Mouse (Mus musculus) embryonic fibroblast, embryonic 13.5 days (primary cell): ENCODE measurements at regions not wholly inside any gene's neighbourhood (a gene's known extent, or its start where the extent isn't known, plus 50 kb on each side); places are given as distances from the start of the nearest gene placed in this dataset.

ENCODE experiments used
- CTCF ChIP-seq: IDR thresholded peaks from 2 replicates; pipeline ENCODE4 v1.5.1; 2011; ENCODE audit warnings: mild to moderate bottlenecking, control low read depth, low read length, moderate library complexity, borderline replicate concordance; ENCODE audit not compliant: insufficient read depth
- POLR2A ChIP-seq: IDR thresholded peaks from 2 replicates; pipeline ENCODE4 v1.6.1; 2011; ENCODE audit warnings: low read depth, mild to moderate bottlenecking, control low read depth, low read length, moderate library complexity

- TF ChIP-seq CTCF (no peak), POLR2A (no peak)
Measured at GRCm38 (mm10) chr6:127379511-127379910, 67.1 kb upstream of the Parp11 start.
